Mouse (Mus musculus) spleen, adult 2 months (tissue): ENCODE data around the gene Slc35b4. TPM values are rescaled to one million over a fixed set of nuclear protein-coding genes. Genes with fewer than 3 reads are reported as not detected.
A peak's percentile ranks its signal among the peaks of the same experiment; 100 is the strongest.

Experiments
- DNase-seq, 2 experiments: peaks; one replicate each; pipeline versions ENCODE4 v3.0.0 to v3.0.0-alpha.2; 2012 to 2021; ENCODE audit warnings: low spot score in 2 of 2, low read depth in 1 of 2
- H3K27ac ChIP-seq: fragments of 200-500 bp; 2 replicates; pipeline ENCODE4 v1.5.1; 2012; ENCODE audit warnings: low read length, inconsistent platforms; ENCODE audit not compliant: insufficient read depth
- H3K27me3 ChIP-seq: fragments of 200-500 bp; 2 replicates; pipeline ENCODE4 v1.6.1; 2012; ENCODE audit warnings: mild to moderate bottlenecking, moderate library complexity, low read length, inconsistent platforms; ENCODE audit not compliant: control insufficient read depth, insufficient read depth
- H3K36me3 ChIP-seq: fragments of 200-500 bp; 2 replicates; pipeline ENCODE4 v1.6.1; 2012; ENCODE audit warnings: mild to moderate bottlenecking, low read length, inconsistent platforms; ENCODE audit not compliant: control insufficient read depth, insufficient read depth
- H3K4me1 ChIP-seq: fragments of 200-500 bp; 2 replicates; pipeline ENCODE4 v1.6.1; 2011; ENCODE audit warnings: inconsistent platforms; ENCODE audit not compliant: control insufficient read depth, insufficient read depth, insufficient read length
- H3K4me3 ChIP-seq: fragments of 200-500 bp; 2 replicates; pipeline ENCODE4 v1.5.1; 2011; ENCODE audit warnings: mild to moderate bottlenecking, inconsistent platforms; ENCODE audit not compliant: insufficient read depth, insufficient read length; ENCODE audit errors: extremely low read depth
- CTCF ChIP-seq: fragments of 200-500 bp; IDR thresholded peaks from 2 replicates; pipeline ENCODE4 v1.5.1; 2011; ENCODE audit warnings: mild to moderate bottlenecking, inconsistent platforms; ENCODE audit not compliant: insufficient read depth, insufficient read length, insufficient replicate concordance; ENCODE audit errors: extremely low read depth
- POLR2A ChIP-seq: fragments of 200-500 bp; IDR thresholded peaks from 2 replicates; pipeline ENCODE4 v1.6.1; 2011; ENCODE audit warnings: low read depth, low read length, inconsistent platforms
- WGBS: fragments of 180-500 bp; shearing (Covaris S2); methylation state at CpG from one replicate; pipeline ENCODE4 v1.1.7; 2018; 5-methylcytosine and 5-hydroxymethylcytosine counted together
- polyA plus RNA-seq: library from polyadenylated mRNA; depleted of rRNA; stranded (reverse); fragments of >200 nt; gene quantifications from 2 replicates; pipeline ENCODE4 v1.2.3, GENCODE M21; 2012

The Slc35b4 gene
- polyA plus RNA-seq, 1 experiment = 11.5 TPM

DNA sequence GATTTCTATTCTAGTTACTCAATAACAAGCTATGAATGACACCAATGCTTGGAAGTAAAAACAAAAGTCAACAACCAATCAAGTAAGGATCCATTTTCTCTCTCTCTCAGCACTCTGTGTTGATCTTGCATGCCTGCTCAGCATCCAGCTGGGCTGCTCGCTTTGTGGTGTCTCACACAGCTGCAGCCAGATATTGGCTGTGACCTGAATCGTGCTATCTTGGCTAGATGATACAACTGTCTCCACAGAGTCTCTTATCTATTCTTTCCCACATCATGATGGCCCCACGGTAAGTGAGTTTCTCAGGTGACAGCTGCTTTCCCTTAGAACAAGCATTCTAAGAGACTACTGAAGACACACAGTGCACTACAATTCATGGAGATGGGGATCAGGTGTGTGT, 5.0 kb upstream of the Slc35b4 start:
- TF ChIP-seq CTCF (no peak), POLR2A (no peak)
- Histone ChIP-seq H3K36me3 (no peaks in the 10 kb centered on the region), H3K4me3 (no peak overlapping the region), H3K27ac (no peak overlapping the region), H3K27me3 (no peaks in the 10 kb centered on the region), H3K4me1 (no peaks in the 10 kb centered on the region)
- no peak for DNase-seq
- WGBS = 70% methylated on average over 3 of the region's 3 CpGs

DNA sequence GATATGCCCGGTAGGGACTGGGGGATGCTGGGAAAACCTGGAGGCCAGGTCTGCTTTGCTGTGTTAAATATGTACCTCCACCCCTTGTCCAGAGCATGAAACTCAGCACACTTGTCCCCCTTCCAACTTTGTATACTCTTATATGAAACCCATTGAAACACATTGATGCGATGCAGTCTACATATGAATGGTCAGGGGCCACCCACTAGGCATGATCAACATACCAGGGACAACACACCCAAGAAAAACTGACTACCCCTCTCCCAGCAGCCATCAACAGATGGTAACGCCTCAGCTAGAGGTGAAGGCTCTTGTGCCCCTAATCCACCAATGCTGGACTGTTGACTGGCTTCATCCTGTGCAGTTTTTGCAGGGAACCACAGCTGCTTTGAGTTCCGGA, 3.0 kb upstream of the Slc35b4 start:
- H3K27ac ChIP-seq = no peak overlapping the region
- DNase-seq = no peak
- peaks cover 5% of the 10 kb centered on the region for H3K4me1 ChIP-seq
- WGBS = 94% methylated on average over 4 of the region's 4 CpGs
- H3K27me3 ChIP-seq = no peaks in the 10 kb centered on the region
- H3K4me3 ChIP-seq = no peak overlapping the region
- TF ChIP-seq CTCF (no peak), POLR2A (no peak)
- H3K36me3 ChIP-seq = no peaks in the 10 kb centered on the region

DNA sequence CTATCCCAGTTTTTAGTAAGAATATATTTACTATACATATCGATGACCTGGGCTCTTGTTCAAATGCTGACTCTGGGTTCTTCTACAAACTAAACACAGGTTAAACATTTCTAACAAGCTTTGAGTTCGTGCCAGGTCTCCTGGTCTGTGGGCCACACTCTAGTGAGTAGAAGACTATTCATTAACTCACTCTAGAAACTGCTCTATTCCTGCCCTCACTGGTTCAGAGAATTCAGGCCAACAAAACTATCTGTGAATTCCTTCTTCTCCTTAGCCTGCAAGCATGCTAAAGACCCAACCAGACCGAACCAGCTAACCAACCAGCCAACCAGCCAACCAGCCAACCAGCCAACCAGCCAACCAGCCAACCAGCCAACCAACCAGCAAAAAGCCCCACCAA, 2.1 kb upstream of the Slc35b4 start:
- Histone ChIP-seq H3K27ac (no peak overlapping the region), H3K4me1 (peaks cover 5% of the 10 kb centered on the region), H3K27me3 (no peaks in the 10 kb centered on the region), H3K36me3 (no peaks in the 10 kb centered on the region), H3K4me3 (no peak overlapping the region)
- no peak for DNase-seq
- no peak for TF ChIP-seq CTCF
- TF ChIP-seq POLR2A = no peak
- WGBS = 88% methylated on average over 3 of the region's 3 CpGs

DNA sequence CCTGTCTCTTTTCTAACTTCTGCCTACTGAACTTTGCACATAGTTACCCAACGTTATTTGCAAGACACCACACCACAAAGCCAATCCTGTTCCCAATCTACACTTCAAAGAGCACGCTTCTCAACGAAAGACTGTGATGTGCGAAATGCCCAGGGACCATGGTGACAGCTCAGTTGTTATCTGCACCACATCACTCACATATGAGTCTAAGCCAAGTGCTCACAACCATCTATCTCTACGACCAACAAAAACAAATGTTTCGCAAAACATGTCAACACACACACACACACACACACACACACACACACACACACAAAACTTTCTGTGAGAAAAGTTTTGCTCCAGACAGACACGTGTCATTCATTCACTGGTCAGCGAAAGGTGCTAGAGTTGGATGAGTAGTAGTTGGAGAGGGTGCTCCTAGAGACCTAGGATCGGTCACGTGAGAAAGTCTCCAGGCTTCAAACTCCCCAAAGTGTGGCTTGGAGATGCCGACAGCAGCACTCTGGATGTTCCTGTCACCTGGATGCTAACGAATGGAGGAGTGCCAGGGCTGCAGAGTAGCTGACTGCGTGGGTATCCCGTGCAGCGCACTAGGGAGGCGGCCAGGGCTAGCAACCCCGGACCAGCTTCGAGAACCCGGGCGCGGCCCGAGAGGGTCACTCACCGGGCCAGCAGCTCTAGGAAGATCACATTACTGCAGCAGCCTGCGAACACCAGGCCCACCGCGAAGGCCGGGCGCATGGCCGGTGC, 624 bp downstream of the Slc35b4 start:
- DNase-seq = peak in 1 of 2 experiments; percentile 9
- WGBS = 2% methylated on average over 29 of the region's 29 CpGs
- TF ChIP-seq POLR2A (no peak), CTCF (no peak)

DNA sequence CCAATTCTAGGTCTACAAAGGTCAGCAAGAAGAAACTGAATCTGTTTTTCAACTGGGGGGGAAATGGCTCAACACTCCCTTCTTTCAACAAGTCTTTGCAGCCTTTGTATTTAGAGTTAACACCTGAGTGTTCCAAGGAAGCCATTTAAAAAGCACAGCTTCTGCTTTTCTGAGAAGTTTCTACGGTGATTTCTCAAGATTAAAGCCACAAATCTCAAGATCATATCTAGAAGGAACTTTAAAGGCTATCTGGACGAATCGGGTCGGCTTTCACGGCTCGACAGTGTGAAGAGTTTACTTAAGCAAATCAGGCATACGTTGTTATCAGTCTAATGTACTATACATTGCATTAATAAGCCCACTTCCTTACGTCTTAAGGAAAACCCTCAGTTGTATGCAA, 2.2 kb downstream of the Slc35b4 start:
- TF ChIP-seq POLR2A (no peak), CTCF (no peak)
- Histone ChIP-seq H3K4me3 (no peak overlapping the region), H3K36me3 (no peaks in the 10 kb centered on the region), H3K27me3 (no peaks in the 10 kb centered on the region), H3K4me1 (peaks cover 5% of the 10 kb centered on the region), H3K27ac (no peak overlapping the region)
- no peak for DNase-seq
- WGBS = 30% methylated on average over 8 of the region's 8 CpGs

More for the DNA sequence above, 624 bp downstream of the Slc35b4 start:
- H3K36me3 ChIP-seq = no peaks in the 10 kb centered on the region
- H3K27me3 ChIP-seq = no peaks in the 10 kb centered on the region
- H3K4me1 ChIP-seq = peaks cover 5% of the 10 kb centered on the region
- H3K4me3 ChIP-seq = peak overlapping the region; percentile 77
- H3K27ac ChIP-seq = peak overlapping the region; percentile 64

DNA sequence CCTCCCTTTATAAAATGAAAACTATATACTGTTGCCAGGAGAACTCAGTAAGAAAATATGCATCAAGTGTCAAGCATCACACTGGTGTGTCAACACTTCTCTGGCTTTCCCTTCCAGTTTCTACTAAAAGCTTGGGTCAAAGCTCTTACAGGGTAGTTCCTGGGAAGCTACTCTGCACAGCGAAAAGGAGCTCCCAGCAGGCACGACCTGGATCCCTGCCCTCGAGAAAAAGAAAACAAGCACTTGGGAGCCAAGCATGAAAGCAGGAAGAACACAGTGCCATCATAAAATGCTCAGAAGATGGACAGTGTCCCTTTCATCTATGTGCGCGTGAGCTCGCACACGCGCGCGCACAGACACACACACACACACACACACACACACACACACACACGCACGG, 3.7 kb downstream of the Slc35b4 start:
- Histone ChIP-seq H3K27ac (no peak overlapping the region), H3K27me3 (no peaks in the 10 kb centered on the region), H3K4me3 (no peak overlapping the region), H3K4me1 (peaks cover 5% of the 10 kb centered on the region), H3K36me3 (peaks cover 6% of the 10 kb centered on the region; the same call in 1 of the 2 replicates)
- DNase-seq = no peak
- 90% methylated on average over 12 of the region's 12 CpGs for WGBS
- TF ChIP-seq CTCF (no peak), POLR2A (no peak)

DNA sequence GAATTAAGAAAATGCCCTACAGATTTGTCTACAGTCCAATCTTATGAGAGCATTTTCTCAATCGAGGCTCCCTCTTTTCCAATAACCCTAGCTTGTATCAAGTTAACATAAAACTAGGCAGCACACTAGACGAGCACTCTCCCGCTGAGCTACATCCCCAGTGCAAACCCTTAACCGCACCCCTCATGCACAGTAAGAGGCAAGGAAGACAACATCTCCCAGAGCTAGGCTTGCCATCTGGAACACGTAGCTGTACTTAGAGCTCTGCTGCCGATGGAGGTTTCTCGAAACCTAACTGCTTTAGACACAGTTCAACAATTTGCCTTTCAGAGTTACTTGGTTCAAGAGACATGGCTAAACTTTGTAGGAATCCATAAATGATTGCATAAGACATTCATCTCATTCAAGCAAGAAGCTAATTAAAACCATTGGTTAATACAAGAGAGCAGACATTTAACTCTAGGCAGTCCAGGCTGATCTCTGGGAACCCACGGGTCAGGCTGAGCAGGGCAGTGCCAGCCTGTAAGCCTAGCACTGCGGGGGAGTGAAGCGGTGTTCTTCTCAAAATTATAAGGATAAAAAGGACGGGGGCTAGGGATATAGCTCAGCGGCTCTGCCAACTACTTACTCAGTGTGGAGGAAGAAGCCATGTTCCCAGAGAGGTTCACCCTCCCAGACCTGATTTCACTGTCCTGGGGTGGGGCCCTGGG, 5.0 kb downstream of the Slc35b4 start:
- H3K36me3 ChIP-seq = peaks cover 10% of the 10 kb centered on the region
- no peak for TF ChIP-seq CTCF
- no peak for TF ChIP-seq POLR2A
- no peak overlapping the region for H3K27ac ChIP-seq
- H3K4me3 ChIP-seq = no peak overlapping the region
- WGBS = 94% methylated on average over 12 of the region's 12 CpGs
- H3K4me1 ChIP-seq = peaks cover 5% of the 10 kb centered on the region
- no peaks in the 10 kb centered on the region for H3K27me3 ChIP-seq
- DNase-seq = no peak
